Mouse (Mus musculus): Measurements from ENCODE around the gene Zfp639.

DNA sequence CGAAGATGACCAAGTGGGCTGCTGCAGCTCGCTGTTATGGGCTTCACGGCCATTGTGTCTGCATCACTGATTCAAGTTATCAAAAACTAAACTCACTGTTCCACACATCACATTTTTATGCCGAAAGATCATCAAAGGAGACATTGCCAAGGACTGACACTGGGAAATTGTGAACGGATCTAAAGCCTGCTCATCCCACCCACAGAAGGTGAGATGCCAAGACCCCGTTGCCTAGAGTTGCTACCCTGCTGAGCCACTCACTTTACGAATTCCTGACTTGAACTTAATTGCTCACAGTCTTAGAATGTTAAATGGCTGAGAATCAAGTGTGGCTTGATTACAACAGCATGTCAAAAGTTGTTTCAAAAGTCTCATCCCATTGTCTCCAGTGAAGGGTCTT is 39.6 kb upstream of the Zfp639 start:
- TF ChIP-seq POLR2A (IDR thresholded peaks at IDR 0.05; ENCODE audit: insufficient read length, low read depth) (no peak), USF1 (IDR thresholded peaks at IDR 0.05; ENCODE audit: low read depth) (no peak), POLR2AphosphoS2 (IDR thresholded peaks at IDR 0.05; ENCODE audit: insufficient read length, low read depth) (no peak), MAX (IDR thresholded peaks at IDR 0.05; ENCODE audit: low read depth) (no peak), SRF (IDR thresholded peaks at IDR 0.05; ENCODE audit: control insufficient read depth, insufficient read length, low read depth) (no peak), E2F4 (IDR thresholded peaks at IDR 0.05; ENCODE audit: insufficient read depth) (no peak)
